Mouse (Mus musculus) midbrain, postnatal 0 days (tissue): Measurements from ENCODE around the gene Arhgap9. TPM values are rescaled to one million over a fixed set of nuclear protein-coding genes. Genes with fewer than 3 reads are reported as not detected.

ENCODE experiments used
- ATAC-seq: fragments of 200-750 bp; cut with Nextera tagmentation; 2 replicates; pipeline ENCODE4 v1.8.0; 2017; ENCODE audit warnings: moderate number of reproducible peaks, mild to moderate bottlenecking, moderate TSS enrichment, moderate library complexity; ENCODE audit not compliant: low FRiP score
- DNase-seq: peaks from one replicate; pipeline ENCODE4 v3.0.0-alpha.2; 2015; ENCODE audit warnings: low spot score
- H3K27ac ChIP-seq: fragments of 300-500 bp; sonication (generic); 2 replicates; pipeline ENCODE4 v1.5.1; 2014; ENCODE audit warnings: low read depth, mild to moderate bottlenecking, low read length, mixed read lengths
- H3K27me3 ChIP-seq: fragments of 300-500 bp; sonication (generic); 2 replicates; pipeline ENCODE4 v1.6.1; 2014; ENCODE audit warnings: low read length, control low read depth, mixed read lengths; ENCODE audit not compliant: insufficient read depth
- H3K36me3 ChIP-seq: fragments of 300-500 bp; sonication (generic); 2 replicates; pipeline ENCODE4 v1.6.1; 2014; ENCODE audit warnings: low read length, control low read depth, mixed read lengths; ENCODE audit not compliant: insufficient read depth
- H3K4me1 ChIP-seq: fragments of 300-500 bp; sonication (generic); 2 replicates; pipeline ENCODE4 v1.6.1; 2014; ENCODE audit warnings: mild to moderate bottlenecking, control low read depth, antibody characterized with exemption, low read length, mixed read lengths; ENCODE audit not compliant: insufficient read depth
- H3K4me2 ChIP-seq: fragments of 300-500 bp; sonication (generic); 2 replicates; pipeline ENCODE4 v1.6.1; 2014; ENCODE audit warnings: low read depth, mild to moderate bottlenecking, low read length, mixed read lengths; ENCODE audit not compliant: poor library complexity, severe bottlenecking
- H3K4me3 ChIP-seq: fragments of 300-500 bp; sonication (generic); 2 replicates; pipeline ENCODE4 v1.5.1; 2014; ENCODE audit warnings: low read depth, mild to moderate bottlenecking, low read length, moderate library complexity
- H3K9ac ChIP-seq: fragments of 300-500 bp; sonication (generic); replicated peaks from 2 replicates; pipeline ENCODE4 v1.6.1; 2014; ENCODE audit warnings: mild to moderate bottlenecking, low read length, moderate library complexity, mixed read lengths; ENCODE audit not compliant: poor library complexity, severe bottlenecking
- H3K9me3 ChIP-seq: fragments of 300-500 bp; sonication (generic); 2 replicates; pipeline ENCODE4 v1.6.1; 2016; ENCODE audit warnings: low read length, control low read depth
- CTCF ChIP-seq: IDR thresholded peaks from 2 replicates; pipeline ENCODE4 v1.5.1; 2016; ENCODE audit warnings: antibody characterized with exemption, mild to moderate bottlenecking
- WGBS: fragments of 180-500 bp; shearing (Covaris S2); extraction: QIAGEN DNeasy Blood & Tissue Kit; methylation state at CpG from one replicate; pipeline ENCODE4 v1.1.7; 2014; 5-methylcytosine and 5-hydroxymethylcytosine counted together
- polyA plus RNA-seq: library from polyadenylated mRNA; unstranded; fragments of >200 nt; fragmentation: Nextera tagmentation; extraction: Ambion mirVana; gene quantifications from 2 replicates; pipeline ENCODE4 v1.2.1, GENCODE M21; 2015
- total RNA-seq: library from RNA; depleted of rRNA; stranded (reverse); fragments of >200 nt; gene quantifications from 2 replicates; pipeline ENCODE4 v1.2.3, GENCODE M21; 2014

Arhgap9 gene
- total and polyA plus RNA-seq, 2 experiments from 2014 or later, result 1.0 to 1.2 TPM

DNA sequence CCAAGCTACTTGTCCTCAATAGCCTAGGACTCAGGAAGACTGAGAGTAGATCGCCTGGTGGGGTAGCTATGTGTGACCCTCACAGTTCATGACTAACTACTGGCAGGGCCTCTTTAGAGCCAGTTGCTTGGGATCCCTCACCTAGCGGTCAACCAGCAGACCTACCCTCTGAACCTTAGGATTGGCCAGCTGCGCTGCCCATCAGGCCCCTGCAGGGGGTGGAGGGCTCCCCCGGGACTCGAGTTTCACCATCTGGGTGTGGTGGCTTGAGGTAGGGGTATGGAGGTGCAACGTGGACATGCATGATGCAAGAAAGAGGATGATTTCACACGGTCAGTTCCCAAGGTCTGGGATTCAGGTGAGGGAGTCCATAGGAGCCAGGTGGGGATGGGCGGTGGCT lies 30.0 kb downstream of the Arhgap9 start:
- ATAC-seq, result no peak
- Histone ChIP-seq H3K4me1 (peaks cover 4% of the 10 kb centered on the region; the same call in 1 of the 2 replicates), H3K4me3 (no peak overlapping the region), H3K9me3 (no peaks in the 10 kb centered on the region), H3K27me3 (no peaks in the 10 kb centered on the region), H3K4me2 (no peak overlapping the region), H3K9ac (no peak overlapping the region), H3K27ac (no peak overlapping the region), H3K36me3 (no peaks in the 10 kb centered on the region)
- WGBS, result 78% methylated on average over 8 of the region's 8 CpGs
- DNase-seq, result no peak
- no peak for TF ChIP-seq CTCF

DNA sequence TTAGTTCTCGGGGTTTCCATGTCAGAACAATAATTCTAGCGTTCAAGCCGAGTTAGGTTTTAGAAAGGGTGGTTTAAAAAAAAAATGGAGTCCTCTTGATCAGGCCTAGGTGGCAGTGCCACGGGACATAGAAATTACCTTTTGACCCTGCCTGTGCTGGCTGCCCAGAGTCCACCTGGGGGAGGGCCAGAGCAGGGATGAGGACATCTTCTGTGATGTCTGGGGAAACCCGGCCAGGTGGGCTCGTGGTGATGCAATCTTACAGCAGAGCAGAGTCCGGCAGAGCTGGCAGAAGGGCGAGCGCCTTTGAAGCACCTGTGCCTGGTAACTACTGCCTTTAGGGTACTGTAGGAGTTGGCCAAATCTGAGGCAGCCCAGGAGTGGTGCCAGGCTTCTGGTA lies 30.4 kb downstream of the Arhgap9 start:
- H3K36me3 ChIP-seq, result no peaks in the 10 kb centered on the region
- 93% methylated on average over 9 of the region's 9 CpGs for WGBS
- no peak for TF ChIP-seq CTCF
- ATAC-seq (no peak), DNase-seq (no peak)
- H3K27me3 ChIP-seq, result no peaks in the 10 kb centered on the region
- no peak overlapping the region for H3K27ac ChIP-seq
- no peaks in the 10 kb centered on the region for H3K9me3 ChIP-seq
- H3K4me1 ChIP-seq, result peaks cover 4% of the 10 kb centered on the region; the same call in 1 of the 2 replicates
- H3K9ac ChIP-seq, result no peak overlapping the region
- H3K4me3 ChIP-seq, result no peak overlapping the region
- H3K4me2 ChIP-seq, result no peak overlapping the region

GRCm38 (mm10) chr10:127352766-127353165 lies 31.0 kb downstream of the Arhgap9 start:
- Histone ChIP-seq H3K4me3 (no peak overlapping the region), H3K27me3 (no peaks in the 10 kb centered on the region), H3K9ac (no peak overlapping the region), H3K36me3 (no peaks in the 10 kb centered on the region), H3K4me1 (peaks cover 4% of the 10 kb centered on the region; the same call in 1 of the 2 replicates), H3K27ac (no peak overlapping the region), H3K4me2 (no peak overlapping the region), H3K9me3 (no peaks in the 10 kb centered on the region)
- TF ChIP-seq CTCF, result no peak
- ATAC-seq (no peak), DNase-seq (no peak)
- 91% methylated on average over 11 of the region's 11 CpGs for WGBS

DNA sequence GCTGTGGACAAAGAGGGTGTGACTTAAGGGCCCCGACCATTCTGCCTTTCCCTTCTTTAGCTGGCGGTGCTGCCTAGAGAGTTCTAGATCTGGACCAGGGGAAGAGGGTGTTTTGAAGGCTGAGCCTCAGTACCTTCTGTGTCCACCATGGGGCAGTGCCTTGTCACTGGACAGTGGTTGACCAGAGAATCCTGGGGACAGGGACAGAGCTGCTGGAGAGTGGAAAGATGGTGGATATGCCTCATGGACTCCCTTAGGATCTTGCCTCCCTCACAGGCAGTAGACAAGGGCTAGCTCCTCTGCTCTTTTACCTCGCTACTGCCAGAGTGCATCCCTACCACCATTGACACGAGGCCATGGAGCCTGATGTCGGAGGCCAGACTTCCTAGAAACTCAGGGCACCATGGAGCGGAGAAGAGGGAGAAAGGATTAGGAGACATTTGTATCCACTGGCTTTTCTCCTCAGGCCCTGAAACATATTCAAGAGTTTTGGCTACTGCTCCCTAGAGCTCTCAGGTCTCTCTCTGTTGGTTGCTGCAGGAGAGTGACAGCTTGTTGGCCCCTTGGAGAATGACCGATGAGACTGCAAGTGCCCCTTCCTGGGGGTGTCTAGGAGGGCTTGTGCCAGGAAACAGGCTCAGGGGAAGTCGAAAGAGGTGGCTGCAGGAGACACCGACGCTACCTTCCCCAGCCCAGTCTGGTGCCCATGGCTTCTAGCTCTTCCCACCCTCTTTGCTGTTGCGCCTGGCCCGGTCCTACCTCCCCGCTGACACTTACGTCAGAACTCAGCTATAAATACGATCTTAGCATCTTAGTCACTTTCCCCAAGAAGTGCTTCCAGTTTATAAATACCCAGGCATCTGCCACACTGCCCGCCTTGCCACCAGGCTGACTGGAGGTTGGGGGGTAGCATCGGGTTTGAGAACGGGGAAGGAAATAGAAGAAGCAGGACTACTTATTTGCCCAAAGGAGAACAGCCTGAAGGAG lies 32.4 kb downstream of the Arhgap9 start, which contains the start of gene Inhbe:
Inhbe (minus strand) TSS at position 503 of the 987 bp plus-strand sequence.
- Histone ChIP-seq H3K36me3 (no peaks in the 10 kb centered on the region), H3K9me3 (no peaks in the 10 kb centered on the region), H3K4me3 (no peak within 1 kb of the TSS), H3K4me2 (no peak within 1 kb of the TSS), H3K27ac (no peak within 1 kb of the TSS), H3K9ac (no peak within 1 kb of the TSS), H3K27me3 (no peaks in the 10 kb centered on the region), H3K4me1 (peaks cover 4% of the 10 kb centered on the region; the same call in 1 of the 2 replicates)
- no peak for DNase-seq
- 89% methylated on average over 18 of the region's 18 CpGs for WGBS
- ATAC-seq, result no peak
- peak; percentile 52 for TF ChIP-seq CTCF

- no peak overlapping the region for H3K4me3 ChIP-seq
- no peaks in the 10 kb centered on the region for H3K27me3 ChIP-seq
- H3K9me3 ChIP-seq, result no peaks in the 10 kb centered on the region
- no peak overlapping the region for H3K27ac ChIP-seq
- WGBS, result 56% methylated on average over 10 of the region's 10 CpGs
- no peak overlapping the region for H3K4me2 ChIP-seq
- ATAC-seq (no peak), DNase-seq (no peak)
- no peak overlapping the region for H3K9ac ChIP-seq
- no peak for TF ChIP-seq CTCF
- H3K36me3 ChIP-seq, result no peaks in the 10 kb centered on the region
- peaks cover 4% of the 10 kb centered on the region; the same call in 1 of the 2 replicates for H3K4me1 ChIP-seq
These were observed 33.6 kb downstream of the Arhgap9 start for GRCm38 (mm10) chr10:127355336-127355735.

DNA sequence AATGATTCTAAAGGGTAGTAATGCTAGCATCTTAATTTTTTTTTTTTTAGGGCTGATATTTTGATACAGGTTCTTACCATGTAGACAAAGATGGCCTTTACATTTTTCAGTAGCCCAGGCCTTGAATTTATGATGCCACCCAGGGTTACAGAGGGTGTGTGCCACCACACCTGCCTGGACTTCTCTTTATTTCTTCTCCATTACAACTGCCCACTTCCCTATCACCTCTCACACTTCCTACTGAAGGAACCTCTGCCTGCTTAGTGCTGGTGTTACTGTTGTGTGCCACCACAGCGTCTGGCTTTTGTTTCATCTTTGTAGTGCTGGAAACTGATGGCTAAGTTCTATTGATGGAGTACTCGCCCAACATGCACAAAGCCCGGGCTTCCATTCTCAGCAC lies 39.0 kb downstream of the Arhgap9 start:
- Histone ChIP-seq H3K9me3 (no peaks in the 10 kb centered on the region), H3K27ac (no peak overlapping the region), H3K4me3 (no peak overlapping the region), H3K4me1 (no peaks in the 10 kb centered on the region), H3K4me2 (no peak overlapping the region), H3K36me3 (no peaks in the 10 kb centered on the region), H3K9ac (no peak overlapping the region), H3K27me3 (no peaks in the 10 kb centered on the region)
- WGBS, result 88% methylated on average over 3 of the region's 3 CpGs
- no peak for ATAC-seq
- TF ChIP-seq CTCF, result no peak
- DNase-seq, result no peak
